In genomic region chr9:84977470-84977869, GRCm38 (mm10) we compare ENCODE assay signal across 35 mouse cellular contexts.
"Had no signal": no experiment of that assay in that cellular context is flagged by ENCODE, and none has a peak within 500 bp of the region (broad histone marks: within the 10 kb centered on the region; RNA-seq: fewer than 3 reads in every experiment).

No protein-coding gene starts in this region.

- H3K36me3 ChIP-seq: heart, embryonic 10.5 days; heart, embryonic 12.5 days; heart, embryonic 13.5 days; heart, embryonic 15.5 days; hindbrain, embryonic 10.5 days; hindbrain, embryonic 12.5 days; hindbrain, embryonic 13.5 days; hindbrain, embryonic 15.5 days; intestine, embryonic 15.5 days; kidney, embryonic 15.5 days had no signal

- H3K4me1 ChIP-seq: heart, embryonic 10.5 days; heart, embryonic 12.5 days; heart, embryonic 13.5 days; heart, embryonic 15.5 days; hindbrain, embryonic 10.5 days; hindbrain, embryonic 12.5 days; hindbrain, embryonic 13.5 days; hindbrain, embryonic 15.5 days; intestine, embryonic 15.5 days; kidney, embryonic 15.5 days had no signal

- H3K27ac ChIP-seq: heart, embryonic 10.5 days; heart, embryonic 13.5 days; heart, embryonic 15.5 days; hindbrain, embryonic 10.5 days; hindbrain, embryonic 12.5 days; hindbrain, embryonic 13.5 days; hindbrain, embryonic 14.5 days; hindbrain, embryonic 15.5 days; hindbrain, postnatal 0 days; intestine, embryonic 15.5 days; kidney, embryonic 15.5 days; kidney, postnatal 0 days; layer of hippocampus, adult 2 months had no signal

- H3K4me2 ChIP-seq: heart, embryonic 11.5 days; heart, embryonic 12.5 days; heart, embryonic 13.5 days; heart, embryonic 15.5 days; hindbrain, embryonic 12.5 days; hindbrain, embryonic 13.5 days; hindbrain, embryonic 14.5 days; hindbrain, embryonic 15.5 days; intestine, embryonic 15.5 days; kidney, embryonic 15.5 days had no signal

- H3K9me3 ChIP-seq: heart, embryonic 10.5 days; heart, embryonic 12.5 days; heart, embryonic 13.5 days; heart, embryonic 15.5 days; hindbrain, embryonic 10.5 days; hindbrain, embryonic 12.5 days; hindbrain, embryonic 13.5 days; hindbrain, embryonic 15.5 days; intestine, embryonic 15.5 days; kidney, embryonic 15.5 days had no signal

- H3K4me3 ChIP-seq: heart, embryonic 10.5 days; heart, embryonic 12.5 days; heart, embryonic 13.5 days; heart, embryonic 15.5 days; hindbrain, embryonic 10.5 days; hindbrain, embryonic 12.5 days; hindbrain, embryonic 13.5 days; hindbrain, embryonic 15.5 days; intestine, embryonic 15.5 days; kidney, embryonic 15.5 days; layer of hippocampus, adult 2 months had no signal

- H3K27me3 ChIP-seq: heart, embryonic 12.5 days; heart, embryonic 13.5 days; heart, embryonic 15.5 days; hindbrain, embryonic 12.5 days; hindbrain, embryonic 13.5 days; hindbrain, embryonic 15.5 days; intestine, embryonic 15.5 days; kidney, embryonic 15.5 days had no signal

- ATAC-seq: hindbrain, embryonic 16.5 days; hindbrain, postnatal 0 days; inflammation-experienced regulatory T-cells, adult 6 months; intestine, embryonic 15.5 days; intestine, embryonic 16.5 days; intestine, postnatal 0 days had no signal

- DNase-seq: heart, postnatal 10 days; heart, postnatal 14 days; heart, postnatal 36 days; heart, postnatal 4 days; kidney, adult 11 months; kidney, adult 18-20 months; kidney, adult 2 months; kidney, adult 8-10 months; kidney, adult 9 months; kidney, postnatal 10 days; kidney, postnatal 14 days; kidney, postnatal 25 days; kidney, postnatal 36 days; kidney, postnatal 4 days; layer of hippocampus, adult 9-11 months; layer of hippocampus, postnatal 36 days had no signal

- H3K9ac ChIP-seq: heart, embryonic 12.5 days; heart, embryonic 13.5 days; heart, embryonic 15.5 days; hindbrain, embryonic 12.5 days; hindbrain, embryonic 13.5 days; hindbrain, embryonic 14.5 days; hindbrain, embryonic 15.5 days; intestine, embryonic 15.5 days; kidney, embryonic 15.5 days had no signal
